In the genomic region with DNA sequence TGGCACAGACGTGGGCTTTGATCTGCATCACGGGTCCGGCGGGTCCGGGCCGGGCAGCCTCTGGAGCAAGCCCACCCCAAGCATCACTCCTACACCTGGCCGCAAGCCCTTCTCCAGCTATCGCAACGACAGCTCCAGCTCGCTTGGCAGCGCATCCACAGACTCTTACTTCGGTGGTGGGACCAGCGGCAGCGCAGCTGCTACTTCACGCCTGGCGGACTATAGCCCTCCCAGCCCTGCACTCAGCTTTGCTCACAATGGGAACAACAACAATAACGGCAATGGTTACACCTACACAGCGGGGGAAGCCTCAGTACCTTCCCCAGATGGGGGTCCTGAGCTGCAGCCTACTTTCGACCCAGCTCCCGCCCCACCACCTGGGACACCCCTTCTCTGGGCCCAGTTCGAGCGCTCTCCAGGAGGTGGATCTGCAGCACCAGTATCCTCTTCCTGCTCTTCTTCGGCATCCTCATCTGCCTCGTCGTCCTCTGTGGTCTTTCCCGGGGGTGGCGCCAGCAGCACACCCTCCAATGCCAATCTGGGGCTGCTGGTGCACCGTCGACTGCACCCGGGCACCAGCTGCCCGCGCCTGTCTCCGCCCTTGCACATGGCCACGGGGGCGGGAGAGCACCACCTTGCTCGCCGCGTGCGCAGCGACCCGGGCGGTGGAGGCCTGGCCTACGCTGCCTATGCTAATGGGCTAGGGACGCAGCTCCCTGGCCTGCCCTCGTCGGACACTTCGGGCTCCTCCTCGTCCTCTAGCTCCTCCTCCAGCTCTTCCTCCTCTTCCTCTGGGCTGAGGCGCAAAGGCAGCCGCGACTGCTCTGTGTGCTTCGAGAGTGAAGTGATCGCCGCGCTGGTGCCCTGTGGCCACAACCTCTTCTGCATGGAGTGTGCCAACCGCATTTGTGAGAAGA, we compare ENCODE assay signal across 8 mouse cellular contexts. TPM values are rescaled to one million over a fixed set of nuclear protein-coding genes. Genes with fewer than 3 reads are reported as not detected.
A peak's percentile ranks its signal among the peaks of the same experiment; 100 is the strongest.
DNase-seq lines count a peak whose midpoint lies in the region; ATAC-seq lines count a peak whose summit lies in the region.

No protein-coding gene starts in this region.

- peak; percentile 70 to 90 for DNase-seq in kidney, postnatal 25 days
- peak; percentile 14 for DNase-seq in urinary bladder, postnatal 10 days (ENCODE audit: low spot score)

- no peak for ATAC-seq in megakaryocyte, adult 5-6 weeks (ENCODE audit: poor library complexity, severe bottlenecking)
- no peak for ATAC-seq in embryonic facial prominence, embryonic 15.5 days (ENCODE audit: insufficient number of reproducible peaks, low FRiP score, low TSS enrichment, low read depth)
- ATAC-seq in heart, embryonic 16.5 days (replicated peaks; ENCODE audit: extremely low read depth, insufficient read depth, low FRiP score) = no peak
- ATAC-seq in liver, embryonic 12.5 days = no peak
- no peak for ATAC-seq in neural tube, embryonic 12.5 days (ENCODE audit: low FRiP score, low read depth)

- H3K36me3 ChIP-seq in megakaryocyte, embryonic 14.5 days (replicated peaks; ENCODE audit: low read length) = peaks cover 16% of the 10 kb centered on the region
- H3K36me3 ChIP-seq in embryonic facial prominence, embryonic 15.5 days = 0 out of 2 replicates have a peak, but pooled peaks cover 7% of the 10 kb centered on the region
- H3K36me3 ChIP-seq in heart, embryonic 16.5 days (ENCODE audit: control insufficient read depth, insufficient read depth) = no peaks in the 10 kb centered on the region
- H3K36me3 ChIP-seq in liver, embryonic 12.5 days = 0 out of 2 replicates have a peak, but pooled peaks cover 6% of the 10 kb centered on the region
- H3K36me3 ChIP-seq in neural tube, embryonic 12.5 days = peaks cover 24% of the 10 kb centered on the region

- peak overlapping the region; percentile 99 for H3K9ac ChIP-seq in embryonic facial prominence, embryonic 15.5 days
- peak overlapping the region; percentile 91 for H3K9ac ChIP-seq in heart, embryonic 16.5 days (ENCODE audit: low read length)
- H3K9ac ChIP-seq in liver, embryonic 12.5 days = peak overlapping the region; percentile 75; the same call in 1 of the 2 replicates
- peak overlapping the region; percentile 100 for H3K9ac ChIP-seq in neural tube, embryonic 12.5 days

- peaks cover 46% of the 10 kb centered on the region for H3K4me1 ChIP-seq in megakaryocyte, embryonic 14.5 days
- peaks cover 30% of the 10 kb centered on the region for H3K4me1 ChIP-seq in embryonic facial prominence, embryonic 15.5 days
- peaks cover 29% of the 10 kb centered on the region for H3K4me1 ChIP-seq in heart, embryonic 16.5 days (ENCODE audit: control insufficient read depth, insufficient read depth, low read length)
- peaks cover 44% of the 10 kb centered on the region for H3K4me1 ChIP-seq in liver, embryonic 12.5 days
- H3K4me1 ChIP-seq in neural tube, embryonic 12.5 days = peaks cover 25% of the 10 kb centered on the region

- H3K4me3 ChIP-seq in megakaryocyte, embryonic 14.5 days (replicated peaks) = peak overlapping the region; percentile 99
- H3K4me3 ChIP-seq in embryonic facial prominence, embryonic 15.5 days (replicated peaks) = peak overlapping the region; percentile 82
- H3K4me3 ChIP-seq in heart, embryonic 16.5 days (ENCODE audit: low read length) = peak overlapping the region; percentile 72
- H3K4me3 ChIP-seq in liver, embryonic 12.5 days = peak overlapping the region; percentile 69
- H3K4me3 ChIP-seq in neural tube, embryonic 12.5 days = peak overlapping the region; percentile 100

- H3K27me3 ChIP-seq in megakaryocyte, embryonic 14.5 days (replicated peaks) = peaks cover 18% of the 10 kb centered on the region
- H3K27me3 ChIP-seq in embryonic facial prominence, embryonic 15.5 days = no peaks in the 10 kb centered on the region
- no peaks in the 10 kb centered on the region for H3K27me3 ChIP-seq in heart, embryonic 16.5 days (ENCODE audit: control insufficient read depth, insufficient read depth, low read length)
- peaks cover 59% of the 10 kb centered on the region for H3K27me3 ChIP-seq in liver, embryonic 12.5 days (replicated peaks)
- no peaks in the 10 kb centered on the region for H3K27me3 ChIP-seq in neural tube, embryonic 12.5 days (replicated peaks)

- 2% methylated on average over 56 of the region's 56 CpGs for WGBS in embryonic facial prominence, embryonic 15.5 days
- 18% methylated on average over 56 of the region's 56 CpGs for WGBS in heart, embryonic 16.5 days
- WGBS in liver, embryonic 12.5 days (ENCODE audit: insufficient replicate concordance) = 7% methylated on average over 56 of the region's 56 CpGs
- 1% methylated on average over 56 of the region's 56 CpGs for WGBS in neural tube, embryonic 12.5 days

- peak overlapping the region; percentile 94 for H3K4me2 ChIP-seq in embryonic facial prominence, embryonic 15.5 days (replicated peaks)
- peak overlapping the region; percentile 97 for H3K4me2 ChIP-seq in heart, embryonic 16.5 days (ENCODE audit: low read depth, low read length)
- peak overlapping the region; percentile 87 for H3K4me2 ChIP-seq in liver, embryonic 12.5 days
- H3K4me2 ChIP-seq in neural tube, embryonic 12.5 days (replicated peaks) = peak overlapping the region; percentile 96

- H3K9me3 ChIP-seq in megakaryocyte, embryonic 14.5 days = peaks cover 13% of the 10 kb centered on the region
- H3K9me3 ChIP-seq in embryonic facial prominence, embryonic 15.5 days (replicated peaks) = no peaks in the 10 kb centered on the region
- no peaks in the 10 kb centered on the region for H3K9me3 ChIP-seq in heart, embryonic 16.5 days (replicated peaks; ENCODE audit: control insufficient read depth, low read length)
- H3K9me3 ChIP-seq in liver, embryonic 12.5 days (replicated peaks) = no peaks in the 10 kb centered on the region
- H3K9me3 ChIP-seq in neural tube, embryonic 12.5 days = no peaks in the 10 kb centered on the region

- H3K27ac ChIP-seq in embryonic facial prominence, embryonic 15.5 days (replicated peaks) = peak overlapping the region; percentile 99
- no peak overlapping the region for H3K27ac ChIP-seq in heart, embryonic 16.5 days (ENCODE audit: low read length)
- no peak overlapping the region for H3K27ac ChIP-seq in liver, embryonic 12.5 days
- H3K27ac ChIP-seq in neural tube, embryonic 12.5 days = peak overlapping the region; percentile 100

RNA-seq across cellular contexts. Expression of gene Mex3b, which starts 2.4 kb away (rescaled TPM):
- polyA plus RNA-seq in megakaryocyte, embryonic 14.5 days (2012; ENCODE audit: insufficient read depth, low replicate concordance) = 1.7 and 1.8 TPM in 2 replicates
- 2.5 and 3.7 TPM in 2 replicates for total RNA-seq in megakaryocyte, adult 5-6 weeks (2015)
- total RNA-seq in megakaryocyte, adult 5-6 weeks (2017) = 3.9 and 5.2 TPM in 2 replicates
- 16.9 and 17.2 TPM in 2 replicates for polyA plus RNA-seq in embryonic facial prominence, embryonic 15.5 days (2015; fragmentation: Nextera tagmentation; extraction: Ambion mirVana)
- polyA plus RNA-seq in heart, embryonic 16.5 days (2015; fragmentation: Nextera tagmentation; extraction: Ambion mirVana) = 4.7 and 5.2 TPM in 2 replicates
- polyA plus RNA-seq in liver, embryonic 12.5 days (2016; fragmentation: Nextera tagmentation; extraction: Ambion mirVana) = 2.7 and 3.2 TPM in 2 replicates
- 42.9 and 44.0 TPM in 2 replicates for polyA plus RNA-seq in neural tube, embryonic 12.5 days (2016; fragmentation: Nextera tagmentation; extraction: Ambion mirVana)

Comparison
In these comparisons a context has a peak if more than half of its experiments do, and no peak if none do; other contexts are left out.
1. H3K27ac ChIP-seq: peak in embryonic facial prominence, embryonic 15.5 days (single experiment) and neural tube, embryonic 12.5 days (single experiment); none in heart, embryonic 16.5 days (single experiment) and liver, embryonic 12.5 days (single experiment).
2. Peak in every context shown above with its lines, with median percentiles within 50 percentile points of each other: H3K4me3 ChIP-seq, H3K4me2 ChIP-seq and H3K9ac ChIP-seq.